In the genomic region with DNA sequence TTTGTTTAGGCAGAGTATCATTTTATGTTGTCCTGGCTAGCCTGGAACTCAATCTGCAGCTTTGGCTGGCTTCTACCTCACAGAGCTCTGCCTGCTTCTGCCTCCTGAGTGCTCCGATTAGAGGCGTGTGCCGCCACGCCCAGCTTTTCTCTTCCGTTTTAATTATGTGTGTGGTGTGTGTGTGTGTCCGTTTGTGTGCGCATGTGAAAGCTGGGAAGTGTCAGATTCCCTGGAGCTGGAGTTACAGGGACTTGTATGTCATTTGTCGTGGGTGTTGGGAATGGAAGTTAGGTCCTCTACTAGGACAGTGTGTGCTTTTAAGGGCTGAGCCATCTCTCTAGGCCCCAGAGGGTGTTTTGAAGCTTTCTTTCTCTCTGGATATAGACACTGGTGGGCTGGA, we compare ENCODE assay signal across 12 mouse cellular contexts. TPM values are rescaled to one million over a fixed set of nuclear protein-coding genes. Genes with fewer than 3 reads are reported as not detected.
DNase-seq lines count a peak whose midpoint lies in the region; ATAC-seq and TF ChIP-seq lines count a peak whose summit lies in the region.
"Had no signal": no experiment of that assay in that cellular context is flagged by ENCODE, and none has a peak within 500 bp of the region (broad histone marks: within the 10 kb centered on the region; RNA-seq: fewer than 3 reads in every experiment).

No protein-coding gene starts in this region.

- no peaks in the 10 kb centered on the region for H3K27me3 ChIP-seq in heart, embryonic 16.5 days (ENCODE audit: control insufficient read depth, insufficient read depth, low read length)
- H3K27me3 ChIP-seq in lung, postnatal 0 days (replicated peaks; ENCODE audit: insufficient read depth, low read length): no peaks in the 10 kb centered on the region
- H3K27me3 ChIP-seq in stomach, postnatal 0 days (ENCODE audit: control insufficient read depth, insufficient read depth, low read length): no peaks in the 10 kb centered on the region
- no peaks in the 10 kb centered on the region for H3K27me3 ChIP-seq in forebrain, embryonic 13.5 days
- H3K27me3 ChIP-seq: neural tube, embryonic 13.5 days had no signal

- H3K9me3 ChIP-seq in heart, embryonic 16.5 days (replicated peaks; ENCODE audit: control insufficient read depth, low read length): no peaks in the 10 kb centered on the region
- no peaks in the 10 kb centered on the region for H3K9me3 ChIP-seq in lung, postnatal 0 days (ENCODE audit: low read length)
- H3K9me3 ChIP-seq in stomach, postnatal 0 days (ENCODE audit: control insufficient read depth, low read length): no peaks in the 10 kb centered on the region
- no peaks in the 10 kb centered on the region for H3K9me3 ChIP-seq in forebrain, embryonic 13.5 days (replicated peaks)
- H3K9me3 ChIP-seq: hindbrain, embryonic 10.5 days; neural tube, embryonic 13.5 days had no signal

- no peak for ATAC-seq in heart, embryonic 16.5 days (replicated peaks; ENCODE audit: extremely low read depth, insufficient read depth, low FRiP score)
- ATAC-seq in lung, postnatal 0 days: no peak
- no peak for ATAC-seq in stomach, postnatal 0 days (ENCODE audit: low FRiP score, low TSS enrichment)
- ATAC-seq in forebrain, embryonic 13.5 days: no peak

- intact Hi-C loops in heart, postnatal 36 days (cut with DNase I): no loop called here

- peaks cover 49% of the 10 kb centered on the region for H3K4me1 ChIP-seq in heart, embryonic 16.5 days (ENCODE audit: control insufficient read depth, insufficient read depth, low read length)
- H3K4me1 ChIP-seq in lung, postnatal 0 days (ENCODE audit: insufficient read depth, low read depth, low read length): peaks cover 42% of the 10 kb centered on the region
- H3K4me1 ChIP-seq in embryonic fibroblast, embryonic 13.5 days (ENCODE audit: control insufficient read depth, insufficient read depth, low read length): peaks cover 14% of the 10 kb centered on the region
- peaks cover 4% of the 10 kb centered on the region; the same call in 1 of the 2 replicates for H3K4me1 ChIP-seq in stomach, postnatal 0 days (replicated peaks; ENCODE audit: control insufficient read depth, insufficient read depth)
- H3K4me1 ChIP-seq in forebrain, embryonic 13.5 days: peaks cover 12% of the 10 kb centered on the region

- no peak overlapping the region for H3K4me3 ChIP-seq in heart, embryonic 16.5 days (ENCODE audit: low read length)
- H3K4me3 ChIP-seq in lung, postnatal 0 days (ENCODE audit: low read depth, low read length): no peak overlapping the region
- no peak overlapping the region for H3K4me3 ChIP-seq in embryonic fibroblast, embryonic 13.5 days (ENCODE audit: insufficient read depth, low read length)
- H3K4me3 ChIP-seq in stomach, postnatal 0 days (ENCODE audit: low read depth, low read length): no peak overlapping the region
- H3K4me3 ChIP-seq in forebrain, embryonic 13.5 days: no peak overlapping the region

- TF ChIP-seq CTCF in lung, postnatal 0 days (IDR thresholded peaks at IDR 0.05): no peak
- no peak for TF ChIP-seq CTCF in embryonic fibroblast, embryonic 13.5 days (IDR thresholded peaks at IDR 0.05; ENCODE audit: borderline replicate concordance, insufficient read depth, low read length)
- no peak for TF ChIP-seq CTCF in stomach, postnatal 0 days (IDR thresholded peaks at IDR 0.05; ENCODE audit: low read depth)

- TF ChIP-seq EP300 in lung, postnatal 0 days (IDR thresholded peaks at IDR 0.05): no peak
- no peak for TF ChIP-seq EP300 in stomach, postnatal 0 days (optimal IDR thresholded peaks at IDR 0.05)

- H3K4me2 ChIP-seq in heart, embryonic 16.5 days (ENCODE audit: low read depth, low read length): no peak overlapping the region
- no peak overlapping the region for H3K4me2 ChIP-seq in lung, postnatal 0 days (replicated peaks; ENCODE audit: low read depth, low read length)
- H3K4me2 ChIP-seq in stomach, postnatal 0 days (replicated peaks; ENCODE audit: low read depth): no peak overlapping the region
- H3K4me2 ChIP-seq in forebrain, embryonic 13.5 days: no peak overlapping the region

- DNase-seq in heart, postnatal 36 days: no peak
- no peak for DNase-seq in lung, postnatal 0 days (ENCODE audit: low spot score)
- no peak for DNase-seq in lung, postnatal 25 days (ENCODE audit: low spot score)
- no peak for DNase-seq in stomach, postnatal 0 days (ENCODE audit: low spot score)

- no peak for TF ChIP-seq POLR2A in embryonic fibroblast, embryonic 13.5 days (IDR thresholded peaks at IDR 0.05; ENCODE audit: low read depth, low read length)

- peak overlapping the region; percentile 97 for H3K27ac ChIP-seq in heart, embryonic 16.5 days (ENCODE audit: low read length)
- H3K27ac ChIP-seq in lung, postnatal 0 days (ENCODE audit: low read length): peak overlapping the region; percentile 90
- H3K27ac ChIP-seq in embryonic fibroblast, embryonic 13.5 days (ENCODE audit: insufficient read depth, low read length): peak overlapping the region; percentile 89
- peak overlapping the region; percentile 84; the same call in 1 of the 2 replicates for H3K27ac ChIP-seq in stomach, postnatal 0 days (replicated peaks)
- no peak overlapping the region for H3K27ac ChIP-seq in forebrain, embryonic 13.5 days

- H3K9ac ChIP-seq in heart, embryonic 16.5 days (ENCODE audit: low read length): no peak overlapping the region
- no peak overlapping the region for H3K9ac ChIP-seq in lung, postnatal 0 days (replicated peaks; ENCODE audit: low read depth)
- no peak overlapping the region for H3K9ac ChIP-seq in stomach, postnatal 0 days (ENCODE audit: low read length)
- no peak overlapping the region for H3K9ac ChIP-seq in forebrain, embryonic 13.5 days

- WGBS in heart, embryonic 16.5 days: 91% methylated on average over 8 of the region's 8 CpGs
- whole genome bisulfite sequencing in lung, postnatal 0 days: 85% methylated on average over 8 of the region's 8 CpGs
- 90% methylated on average over 8 of the region's 8 CpGs for WGBS in stomach, postnatal 0 days
- WGBS in forebrain, embryonic 13.5 days: 94% methylated on average over 8 of the region's 8 CpGs

- H3K36me3 ChIP-seq in heart, embryonic 16.5 days (ENCODE audit: control insufficient read depth, insufficient read depth): no peaks in the 10 kb centered on the region
- no peaks in the 10 kb centered on the region; the same call in 1 of the 2 replicates for H3K36me3 ChIP-seq in lung, postnatal 0 days (ENCODE audit: insufficient read depth, low read length)
- H3K36me3 ChIP-seq in stomach, postnatal 0 days (ENCODE audit: control insufficient read depth, insufficient read depth, low read length): no peaks in the 10 kb centered on the region
- no peaks in the 10 kb centered on the region for H3K36me3 ChIP-seq in forebrain, embryonic 13.5 days (ENCODE audit: poor library complexity, severe bottlenecking)
- H3K36me3 ChIP-seq: hindbrain, embryonic 10.5 days; neural tube, embryonic 13.5 days had no signal

RNA-seq across cellular contexts. Expression of gene Serpine1, which starts 1.1 kb away (rescaled TPM):
- polyA plus RNA-seq in heart, embryonic 16.5 days (2015; fragmentation: Nextera tagmentation; extraction: Ambion mirVana): 1.1 and 1.3 TPM in 2 replicates
- total RNA-seq in heart, postnatal 36 days (2021): 10 to 100 TPM; 28.1 to 42.8 TPM
- 0.88 and 1.1 TPM in 2 replicates for polyA plus RNA-seq in lung, postnatal 0 days (2015; fragmentation: Nextera tagmentation; extraction: Ambion mirVana)
- polyA plus RNA-seq in embryonic fibroblast, embryonic 13.5 days (2011; ENCODE audit: insufficient read length, low read depth, missing spikeins): 646 and 1,921 TPM in 2 replicates
- 0.25 and 0.27 TPM in 2 replicates for polyA plus RNA-seq in stomach, postnatal 0 days (2015; fragmentation: Nextera tagmentation; extraction: Ambion mirVana)
- polyA plus RNA-seq in forebrain, embryonic 13.5 days (2015; fragmentation: Nextera tagmentation; extraction: Ambion mirVana): 0.14 and 0.21 TPM in 2 replicates
- polyA plus RNA-seq: hindbrain, embryonic 10.5 days had no signal

RNA-seq across cellular contexts. Expression of gene Ap1s1, which starts 27.2 kb away (rescaled TPM):
- 133 and 148 TPM in 2 replicates for polyA plus RNA-seq in heart, embryonic 16.5 days (2015; fragmentation: Nextera tagmentation; extraction: Ambion mirVana)
- 10 to 100 TPM; 38.8 to 41.3 TPM for total RNA-seq in heart, postnatal 36 days (2021)
- polyA plus RNA-seq in lung, postnatal 0 days (2015; fragmentation: Nextera tagmentation; extraction: Ambion mirVana): 112 and 125 TPM in 2 replicates
- polyA plus RNA-seq in embryonic fibroblast, embryonic 13.5 days (2011; ENCODE audit: insufficient read length, low read depth, missing spikeins): 149 and 166 TPM in 2 replicates
- 140 and 146 TPM in 2 replicates for polyA plus RNA-seq in stomach, postnatal 0 days (2015; fragmentation: Nextera tagmentation; extraction: Ambion mirVana)
- polyA plus RNA-seq in forebrain, embryonic 13.5 days (2015; fragmentation: Nextera tagmentation; extraction: Ambion mirVana): 252 and 260 TPM in 2 replicates

RNA-seq across cellular contexts. Expression of gene Trim56, which starts 42.9 kb away (rescaled TPM):
- polyA plus RNA-seq in heart, embryonic 16.5 days (2015; fragmentation: Nextera tagmentation; extraction: Ambion mirVana): 7.1 and 7.2 TPM in 2 replicates
- 10 to 100 TPM; 19.9 to 23.0 TPM for total RNA-seq in heart, postnatal 36 days (2021)
- 13.4 and 16.4 TPM in 2 replicates for polyA plus RNA-seq in lung, postnatal 0 days (2015; fragmentation: Nextera tagmentation; extraction: Ambion mirVana)
- polyA plus RNA-seq in embryonic fibroblast, embryonic 13.5 days (2011; ENCODE audit: insufficient read length, low read depth, missing spikeins): 20.2 and 23.4 TPM in 2 replicates
- 4.4 and 4.5 TPM in 2 replicates for polyA plus RNA-seq in stomach, postnatal 0 days (2015; fragmentation: Nextera tagmentation; extraction: Ambion mirVana)
- 3.6 and 4.4 TPM in 2 replicates for polyA plus RNA-seq in forebrain, embryonic 13.5 days (2015; fragmentation: Nextera tagmentation; extraction: Ambion mirVana)

RNA-seq across cellular contexts. Expression of gene Vgf, which starts 46.9 kb away (rescaled TPM):
- polyA plus RNA-seq in heart, embryonic 16.5 days (2015; fragmentation: Nextera tagmentation; extraction: Ambion mirVana): 0.09 TPM in 1 of 2 replicates, not detected in the other
- under 1 TPM in 1 of 2 experiments, not detected in 1; 0.11 TPM for total RNA-seq in heart, postnatal 36 days (2021)
- 0.12 and 0.19 TPM in 2 replicates for polyA plus RNA-seq in lung, postnatal 0 days (2015; fragmentation: Nextera tagmentation; extraction: Ambion mirVana)
- polyA plus RNA-seq in embryonic fibroblast, embryonic 13.5 days (2011; ENCODE audit: insufficient read length, low read depth, missing spikeins): 2.1 and 3.8 TPM in 2 replicates
- polyA plus RNA-seq in stomach, postnatal 0 days (2015; fragmentation: Nextera tagmentation; extraction: Ambion mirVana): 1.8 TPM in 2 replicates
- polyA plus RNA-seq in forebrain, embryonic 13.5 days (2015; fragmentation: Nextera tagmentation; extraction: Ambion mirVana): 0.89 and 1.0 TPM in 2 replicates
- total RNA-seq: gastrocnemius, postnatal 4 days; megakaryocyte progenitor cell, adult 5-6 weeks had no signal
- polyA plus RNA-seq: limb, embryonic 11.5 days had no signal

Comparison
In these comparisons a context has a peak if more than half of its experiments do, and no peak if none do; other contexts are left out.
1. RNA of gene Serpine1, which starts 1.1 kb away (polyA plus RNA-seq): 646 to 1,921 TPM in embryonic fibroblast, embryonic 13.5 days; 1.1 to 1.3 TPM in heart, embryonic 16.5 days, 0.88 to 1.1 TPM in lung, postnatal 0 days, 0.25 to 0.27 TPM in stomach, postnatal 0 days and 0.14 to 0.21 TPM in forebrain, embryonic 13.5 days; every median in the first group is over 100 times any median in the second.